In the genomic region with DNA sequence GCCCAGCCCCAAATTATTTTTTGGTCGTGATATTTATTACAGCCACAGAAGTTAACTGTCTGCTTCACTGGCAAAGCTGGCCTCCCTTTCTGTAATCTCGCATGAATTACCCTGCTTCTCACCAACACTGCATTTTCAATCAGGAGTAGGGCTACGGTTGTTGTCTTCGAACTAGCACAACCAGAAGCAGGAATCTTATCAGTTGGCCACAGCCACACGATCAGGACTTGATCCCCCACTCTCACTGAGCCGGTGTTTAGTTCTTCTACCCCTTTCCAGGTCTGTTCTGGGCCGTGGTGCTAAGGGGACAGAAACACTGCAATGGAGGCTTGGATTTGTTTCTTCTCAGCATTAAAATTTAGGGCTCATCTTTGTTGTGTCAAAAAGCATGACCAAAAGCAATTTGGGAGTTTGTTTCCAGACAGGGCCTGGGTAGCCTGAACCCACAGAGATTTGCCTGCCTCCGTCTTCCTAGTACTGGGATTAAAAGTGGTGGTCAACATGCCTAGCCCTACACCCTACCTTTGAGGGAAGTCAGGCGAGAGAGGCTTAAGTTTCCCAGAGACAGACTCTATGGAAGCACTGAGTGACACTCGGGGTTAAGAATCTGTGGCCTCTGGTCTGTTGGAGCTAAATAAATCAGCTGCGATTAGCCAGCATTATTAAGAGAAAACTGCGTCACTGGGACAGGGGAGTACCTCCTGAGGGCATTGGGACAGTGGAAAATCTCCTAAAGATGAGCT, we compare ENCODE assay signal across 15 mouse cellular contexts. TPM values are rescaled to one million over a fixed set of nuclear protein-coding genes. Genes with fewer than 3 reads are reported as not detected.
DNase-seq lines count a peak whose midpoint lies in the region; ATAC-seq and TF ChIP-seq lines count a peak whose summit lies in the region.
"Had no signal": no experiment of that assay in that cellular context is flagged by ENCODE, and none has a peak within 500 bp of the region (broad histone marks: within the 10 kb centered on the region; RNA-seq: fewer than 3 reads in every experiment).

No protein-coding gene starts in this region.

- no peak overlapping the region for H3K4me3 ChIP-seq in forebrain, embryonic 15.5 days
- H3K4me3 ChIP-seq in forebrain, postnatal 0 days (ENCODE audit: low read depth, low read length): no peak overlapping the region
- H3K4me3 ChIP-seq in midbrain, embryonic 15.5 days: no peak overlapping the region
- H3K4me3 ChIP-seq in midbrain, postnatal 0 days (ENCODE audit: low read depth, low read length): no peak overlapping the region
- no peak overlapping the region for H3K4me3 ChIP-seq in liver, embryonic 11.5 days (ENCODE audit: low read depth, low read length)
- no peak overlapping the region for H3K4me3 ChIP-seq in kidney, embryonic 14.5 days (ENCODE audit: low read length)

- no peak overlapping the region for H3K9ac ChIP-seq in forebrain, embryonic 15.5 days (replicated peaks)
- H3K9ac ChIP-seq in forebrain, postnatal 0 days: no peak overlapping the region
- no peak overlapping the region for H3K9ac ChIP-seq in midbrain, embryonic 15.5 days
- H3K9ac ChIP-seq in midbrain, postnatal 0 days (replicated peaks; ENCODE audit: low read length, poor library complexity, severe bottlenecking): no peak overlapping the region
- no peak overlapping the region for H3K9ac ChIP-seq in liver, embryonic 11.5 days (ENCODE audit: low read depth, low read length)
- H3K9ac ChIP-seq in kidney, embryonic 14.5 days (ENCODE audit: low read depth, low read length): no peak overlapping the region

- H3K4me2 ChIP-seq in forebrain, embryonic 15.5 days (replicated peaks): no peak overlapping the region
- H3K4me2 ChIP-seq in forebrain, postnatal 0 days (ENCODE audit: low read depth): no peak overlapping the region
- no peak overlapping the region for H3K4me2 ChIP-seq in midbrain, embryonic 15.5 days
- no peak overlapping the region for H3K4me2 ChIP-seq in midbrain, postnatal 0 days (ENCODE audit: low read depth, low read length, poor library complexity, severe bottlenecking)
- H3K4me2 ChIP-seq in liver, embryonic 11.5 days: no peak overlapping the region
- no peak overlapping the region for H3K4me2 ChIP-seq in kidney, embryonic 14.5 days (replicated peaks; ENCODE audit: low read depth, low read length)

- H3K4me1 ChIP-seq in forebrain, embryonic 15.5 days: peaks cover 30% of the 10 kb centered on the region
- peaks cover 5% of the 10 kb centered on the region; the same call in 1 of the 2 replicates for H3K4me1 ChIP-seq in forebrain, postnatal 0 days (ENCODE audit: insufficient read depth)
- peaks cover 15% of the 10 kb centered on the region for H3K4me1 ChIP-seq in midbrain, embryonic 15.5 days
- H3K4me1 ChIP-seq in midbrain, postnatal 0 days (ENCODE audit: insufficient read depth, low read length): 0 out of 2 replicates have a peak, but pooled peaks cover 3% of the 10 kb centered on the region
- H3K4me1 ChIP-seq in liver, embryonic 11.5 days (replicated peaks; ENCODE audit: control insufficient read depth, insufficient read depth, low read length): peaks cover 17% of the 10 kb centered on the region
- H3K4me1 ChIP-seq in kidney, embryonic 14.5 days (ENCODE audit: control insufficient read depth, insufficient read depth, low read length): peaks cover 13% of the 10 kb centered on the region

- TF ChIP-seq CTCF in forebrain, postnatal 0 days (IDR thresholded peaks at IDR 0.05; ENCODE audit: low read depth): no peak
- no peak for TF ChIP-seq CTCF in midbrain, postnatal 0 days (IDR thresholded peaks at IDR 0.05)

- DNase-seq in forebrain, postnatal 0 days: no peak
- DNase-seq in midbrain, postnatal 0 days (ENCODE audit: low spot score): no peak
- no peak for DNase-seq in liver, embryonic 11.5 days (ENCODE audit: low spot score)
- no peak for DNase-seq in layer of hippocampus, postnatal 10 days (ENCODE audit: low spot score in 2 of 2)
- no peak for DNase-seq in left cerebral cortex, adult 9 months (ENCODE audit: low spot score in 2 of 2)
- DNase-seq: cerebellum, adult 8-10 months; heart, postnatal 36 days; kidney, postnatal 14 days; layer of hippocampus, adult 9-11 months had no signal

- WGBS in forebrain, embryonic 15.5 days: 78% methylated on average over 12 of the region's 12 CpGs
- 76% methylated on average over 12 of the region's 12 CpGs for whole genome bisulfite sequencing in forebrain, postnatal 0 days
- 75% methylated on average over 12 of the region's 12 CpGs for WGBS in midbrain, embryonic 15.5 days
- WGBS in midbrain, postnatal 0 days: 66% methylated on average over 12 of the region's 12 CpGs
- 58% methylated on average over 12 of the region's 12 CpGs for WGBS in liver, embryonic 11.5 days
- WGBS in kidney, embryonic 14.5 days: 80% methylated on average over 12 of the region's 12 CpGs

- H3K27ac ChIP-seq in forebrain, embryonic 15.5 days (replicated peaks): 0 out of 2 replicates have a peak overlapping the region, but pooled peaks have one; percentile 6
- H3K27ac ChIP-seq in forebrain, postnatal 0 days (ENCODE audit: low read depth, low read length): no peak overlapping the region
- H3K27ac ChIP-seq in midbrain, embryonic 15.5 days: peak overlapping the region; percentile 17; the same call in 1 of the 2 replicates
- H3K27ac ChIP-seq in midbrain, postnatal 0 days (ENCODE audit: low read depth, low read length): no peak overlapping the region
- H3K27ac ChIP-seq in liver, embryonic 11.5 days (ENCODE audit: low read depth, low read length): peak overlapping the region; percentile 44; the same call in 1 of the 2 replicates
- H3K27ac ChIP-seq in kidney, embryonic 14.5 days (ENCODE audit: low read depth, low read length): no peak overlapping the region

- peaks cover 38% of the 10 kb centered on the region for H3K36me3 ChIP-seq in forebrain, embryonic 15.5 days
- peaks cover 29% of the 10 kb centered on the region for H3K36me3 ChIP-seq in forebrain, postnatal 0 days (ENCODE audit: insufficient read depth)
- peaks cover 11% of the 10 kb centered on the region; the same call in 1 of the 2 replicates for H3K36me3 ChIP-seq in midbrain, embryonic 15.5 days (replicated peaks)
- H3K36me3 ChIP-seq in midbrain, postnatal 0 days (ENCODE audit: insufficient read depth, low read length): peaks cover 16% of the 10 kb centered on the region
- H3K36me3 ChIP-seq in liver, embryonic 11.5 days (ENCODE audit: control insufficient read depth, insufficient read depth, low read length): peaks cover 14% of the 10 kb centered on the region; the same call in 1 of the 2 replicates
- H3K36me3 ChIP-seq in kidney, embryonic 14.5 days (ENCODE audit: control insufficient read depth, insufficient read depth, low read length): peaks cover 37% of the 10 kb centered on the region

- H3K9me3 ChIP-seq in forebrain, embryonic 15.5 days: no peaks in the 10 kb centered on the region
- H3K9me3 ChIP-seq in forebrain, postnatal 0 days (ENCODE audit: low read length): no peaks in the 10 kb centered on the region
- no peaks in the 10 kb centered on the region for H3K9me3 ChIP-seq in midbrain, embryonic 15.5 days
- H3K9me3 ChIP-seq in midbrain, postnatal 0 days (ENCODE audit: low read length): no peaks in the 10 kb centered on the region
- no peaks in the 10 kb centered on the region for H3K9me3 ChIP-seq in liver, embryonic 11.5 days (ENCODE audit: control insufficient read depth, low read length)
- H3K9me3 ChIP-seq in kidney, embryonic 14.5 days (ENCODE audit: control insufficient read depth, low read length): no peaks in the 10 kb centered on the region

- H3K27me3 ChIP-seq in forebrain, embryonic 15.5 days: no peaks in the 10 kb centered on the region
- no peaks in the 10 kb centered on the region for H3K27me3 ChIP-seq in forebrain, postnatal 0 days (ENCODE audit: insufficient read depth, low read length)
- H3K27me3 ChIP-seq in midbrain, embryonic 15.5 days (replicated peaks): no peaks in the 10 kb centered on the region
- H3K27me3 ChIP-seq in midbrain, postnatal 0 days (ENCODE audit: insufficient read depth, low read length): no peaks in the 10 kb centered on the region
- no peaks in the 10 kb centered on the region for H3K27me3 ChIP-seq in liver, embryonic 11.5 days (replicated peaks; ENCODE audit: control insufficient read depth, insufficient read depth, low read length)
- no peaks in the 10 kb centered on the region for H3K27me3 ChIP-seq in kidney, embryonic 14.5 days (ENCODE audit: control insufficient read depth, insufficient read depth, low read length)
- H3K27me3 ChIP-seq: Patski had no signal

- ATAC-seq in forebrain, embryonic 15.5 days (replicated peaks): no peak
- no peak for ATAC-seq in forebrain, postnatal 0 days
- ATAC-seq in midbrain, embryonic 15.5 days (replicated peaks): no peak
- no peak for ATAC-seq in midbrain, postnatal 0 days (ENCODE audit: low FRiP score)
- no peak for ATAC-seq in liver, embryonic 11.5 days (replicated peaks; ENCODE audit: low FRiP score)
- ATAC-seq in kidney, embryonic 14.5 days (ENCODE audit: low FRiP score, low TSS enrichment): no peak
- ATAC-seq: Patski had no signal

RNA-seq across cellular contexts. Expression of gene Srsf12, which starts 34.4 kb away (rescaled TPM):
- 30.9 and 33.9 TPM in 2 replicates for polyA plus RNA-seq in forebrain, embryonic 15.5 days (2015; fragmentation: Nextera tagmentation; extraction: Ambion mirVana)
- 47.0 and 68.4 TPM in 2 replicates for total RNA-seq in forebrain, postnatal 0 days (2014; rRNA removed)
- polyA plus RNA-seq in forebrain, postnatal 0 days (2015; fragmentation: Nextera tagmentation; extraction: Ambion mirVana): 22.1 and 43.3 TPM in 2 replicates
- 59.7 and 68.8 TPM in 2 replicates for polyA plus RNA-seq in midbrain, embryonic 15.5 days (2015; fragmentation: Nextera tagmentation; extraction: Ambion mirVana)
- 84.2 and 88.0 TPM in 2 replicates for total RNA-seq in midbrain, postnatal 0 days (2014; rRNA removed)
- polyA plus RNA-seq in midbrain, postnatal 0 days (2015; fragmentation: Nextera tagmentation; extraction: Ambion mirVana): 76.7 and 77.4 TPM in 2 replicates
- polyA plus RNA-seq in liver, embryonic 11.5 days (2014; fragmentation: Nextera tagmentation; extraction: Ambion mirVana): 0.73 and 1.6 TPM in 2 replicates
- 10 to 100 TPM; 38.3 to 39.8 TPM for total RNA-seq in layer of hippocampus, postnatal 10 days (2021)
- 4.1 and 5.1 TPM in 2 replicates for polyA plus RNA-seq in kidney, embryonic 14.5 days (2014; fragmentation: Nextera tagmentation; extraction: Ambion mirVana)
- total RNA-seq: gastrocnemius, adult 18-20 months; heart, postnatal 36 days had no signal
- polyA plus RNA-seq: C2C12 had no signal

RNA-seq across cellular contexts. Expression of gene Pnrc1, which starts 46.8 kb away (rescaled TPM):
- 95.2 and 97.1 TPM in 2 replicates for polyA plus RNA-seq in forebrain, embryonic 15.5 days (2015; fragmentation: Nextera tagmentation; extraction: Ambion mirVana)
- total RNA-seq in forebrain, postnatal 0 days (2014; rRNA removed): 79.9 and 112 TPM in 2 replicates
- 55.1 and 57.1 TPM in 2 replicates for polyA plus RNA-seq in forebrain, postnatal 0 days (2015; fragmentation: Nextera tagmentation; extraction: Ambion mirVana)
- 51.5 and 59.2 TPM in 2 replicates for polyA plus RNA-seq in midbrain, embryonic 15.5 days (2015; fragmentation: Nextera tagmentation; extraction: Ambion mirVana)
- 91.3 and 109 TPM in 2 replicates for total RNA-seq in midbrain, postnatal 0 days (2014; rRNA removed)
- polyA plus RNA-seq in midbrain, postnatal 0 days (2015; fragmentation: Nextera tagmentation; extraction: Ambion mirVana): 41.3 and 43.6 TPM in 2 replicates
- polyA plus RNA-seq in liver, embryonic 11.5 days (2014; fragmentation: Nextera tagmentation; extraction: Ambion mirVana): 58.7 and 59.0 TPM in 2 replicates
- 100 to 1,000 TPM in 1 of 2 experiments, 10 to 100 TPM in 1; 94.9 to 101 TPM for total RNA-seq in layer of hippocampus, postnatal 10 days (2021)
- polyA plus RNA-seq in kidney, embryonic 14.5 days (2014; fragmentation: Nextera tagmentation; extraction: Ambion mirVana): 99.0 and 113 TPM in 2 replicates

RNA-seq across cellular contexts. Expression of gene Pm20d2, which starts 53.6 kb away (rescaled TPM):
- polyA plus RNA-seq in forebrain, embryonic 15.5 days (2015; fragmentation: Nextera tagmentation; extraction: Ambion mirVana): 2.5 and 3.0 TPM in 2 replicates
- total RNA-seq in forebrain, postnatal 0 days (2014; rRNA removed): 8.0 and 11.3 TPM in 2 replicates
- 2.3 and 3.3 TPM in 2 replicates for polyA plus RNA-seq in forebrain, postnatal 0 days (2015; fragmentation: Nextera tagmentation; extraction: Ambion mirVana)
- polyA plus RNA-seq in midbrain, embryonic 15.5 days (2015; fragmentation: Nextera tagmentation; extraction: Ambion mirVana): 2.3 and 2.8 TPM in 2 replicates
- total RNA-seq in midbrain, postnatal 0 days (2014; rRNA removed): 7.7 and 9.2 TPM in 2 replicates
- polyA plus RNA-seq in midbrain, postnatal 0 days (2015; fragmentation: Nextera tagmentation; extraction: Ambion mirVana): 2.9 and 3.6 TPM in 2 replicates
- 0.26 and 0.70 TPM in 2 replicates for polyA plus RNA-seq in liver, embryonic 11.5 days (2014; fragmentation: Nextera tagmentation; extraction: Ambion mirVana)
- total RNA-seq in layer of hippocampus, postnatal 10 days (2021): 10 to 100 TPM; 10.6 to 11.1 TPM
- polyA plus RNA-seq in kidney, embryonic 14.5 days (2014; fragmentation: Nextera tagmentation; extraction: Ambion mirVana): 0.70 and 1.1 TPM in 2 replicates
- polyA plus RNA-seq: C2C12 had no signal

Comparison
In these comparisons a context has a peak if more than half of its experiments do, and no peak if none do; other contexts are left out.
1. H3K27ac ChIP-seq: peak in forebrain, embryonic 15.5 days (single experiment), midbrain, embryonic 15.5 days (single experiment) and liver, embryonic 11.5 days (single experiment); none in forebrain, postnatal 0 days (single experiment), midbrain, postnatal 0 days (single experiment) and kidney, embryonic 14.5 days (single experiment).